Mouse (Mus musculus): Measurements from ENCODE around the gene Got2.

The Got2 gene

DNA sequence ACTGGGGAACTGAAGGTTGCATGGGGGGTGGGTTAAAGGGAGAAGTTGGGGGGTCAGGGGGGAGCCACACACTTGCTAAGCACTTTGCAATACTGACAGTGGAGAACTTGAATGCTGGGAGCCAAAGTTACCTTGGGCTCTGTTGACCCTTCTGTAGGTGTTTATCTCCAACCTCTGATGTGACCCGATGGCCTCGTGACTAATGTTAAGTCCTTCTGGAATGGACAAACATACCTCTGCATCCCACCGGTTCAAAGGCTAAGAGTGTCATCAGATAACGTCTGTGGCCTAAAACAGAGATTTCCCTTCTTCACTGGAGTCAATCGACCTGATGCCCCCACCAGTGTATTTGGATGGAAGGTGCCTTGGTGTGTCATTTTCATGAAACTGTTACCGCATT, 67.1 kb downstream of the Got2 start:
- no peak for DNase-seq (ENCODE audit: low read depth, low spot score)

DNA sequence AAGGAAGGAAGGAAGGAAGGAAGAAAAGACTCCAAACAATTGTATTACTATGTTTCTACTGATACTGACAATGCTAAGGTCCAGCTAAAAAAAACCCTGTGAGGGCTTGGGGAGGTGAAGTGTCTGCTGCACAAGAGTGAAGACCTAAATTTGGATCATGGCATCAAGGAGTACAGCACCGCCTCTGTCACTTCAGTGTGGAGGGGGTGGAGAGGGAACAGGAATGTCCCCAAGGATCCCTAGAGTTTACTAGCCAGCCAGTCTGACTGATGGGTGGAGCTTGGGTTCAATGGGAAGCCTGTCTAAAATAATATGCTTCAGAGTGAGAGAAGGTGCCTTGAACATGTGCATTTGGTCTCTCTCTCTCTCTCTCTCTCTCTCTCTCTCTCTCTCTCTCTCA, 70.1 kb downstream of the Got2 start:
- no peak for DNase-seq (ENCODE audit: low read depth, low spot score)

DNA sequence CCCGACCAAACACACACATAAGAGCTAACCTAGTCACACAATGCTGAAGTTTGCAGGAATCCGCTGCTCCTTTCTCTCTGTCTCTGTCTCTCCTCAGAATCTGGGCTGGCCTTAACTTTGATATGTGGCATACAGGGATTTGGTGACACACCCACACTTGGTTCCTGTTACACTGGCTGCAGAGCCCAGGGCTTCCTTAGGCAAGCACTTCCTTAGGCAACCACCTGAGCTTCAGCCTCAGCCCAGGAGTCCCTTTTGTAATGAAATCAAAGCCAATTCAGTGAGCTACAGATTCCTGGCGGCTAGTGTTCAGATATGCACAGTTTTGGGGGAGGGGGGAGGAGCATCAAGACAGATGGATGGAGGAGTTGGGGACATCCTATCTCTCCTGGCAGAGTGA, 70.8 kb downstream of the Got2 start:
- DNase-seq (ENCODE audit: low read depth, low spot score): no peak

DNA sequence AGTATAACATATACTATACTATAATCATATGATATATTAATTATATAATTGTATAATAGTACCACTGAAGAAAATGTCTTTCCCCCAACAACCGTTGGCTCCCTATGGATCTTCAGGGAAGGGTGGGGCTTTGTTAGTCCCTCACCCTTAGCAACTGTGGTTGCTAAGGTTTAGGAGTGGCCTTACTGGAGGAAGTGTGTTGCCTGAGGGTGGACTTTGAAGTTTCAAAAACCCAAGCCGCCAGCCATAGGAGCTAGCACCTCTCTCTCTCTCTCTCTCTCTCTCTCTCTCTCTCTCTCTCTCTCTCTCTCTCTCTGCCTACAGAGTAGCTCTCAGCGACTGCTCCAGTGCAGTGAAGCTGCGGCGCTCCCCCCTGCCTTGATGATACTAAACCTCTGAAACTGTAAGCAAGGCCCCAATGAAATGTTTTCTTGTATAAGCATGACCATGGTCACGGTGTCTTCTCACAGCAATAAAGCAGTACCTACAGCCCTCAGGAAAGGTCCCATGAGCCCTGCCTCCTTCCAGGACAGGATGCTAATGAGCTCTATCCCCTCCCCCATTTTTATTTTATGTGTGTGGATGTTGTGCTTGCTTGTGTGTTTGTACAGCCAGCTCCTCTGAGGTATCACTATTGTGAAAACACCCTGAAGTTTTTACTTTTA, 72.2 kb downstream of the Got2 start:
- DNase-seq (ENCODE audit: low read depth, low spot score): no peak

All from c-Kit-negative CD71-positive TER-119-positive erythroid progenitor cells, embryonic 14.5 days (primary cell).